Mouse (Mus musculus) myocyte (in vitro differentiated cells): ENCODE data around the gene Klf9.

Experiments used
- CEBPB ChIP-seq: IDR thresholded peaks from 2 replicates; pipeline ENCODE4 v1.6.1; 2011; ENCODE audit warnings: mild to moderate bottlenecking, moderate library complexity; ENCODE audit not compliant: poor library complexity, insufficient read depth, severe bottlenecking
- E2F4 ChIP-seq: IDR thresholded peaks from one replicate; pipeline ENCODE4 v1.6.1; 2011; ENCODE audit warnings: mild to moderate bottlenecking, control low read depth, moderate library complexity; ENCODE audit not compliant: insufficient read depth
- MAX ChIP-seq: IDR thresholded peaks from one replicate; pipeline ENCODE4 v1.6.1; 2011; ENCODE audit warnings: low read depth, mild to moderate bottlenecking, control low read depth
- MYOD1 ChIP-seq, 3 experiments: IDR thresholded peaks; one replicate each; pipeline ENCODE4 v1.6.1; 2011; ENCODE audit warnings: control low read depth in 2 of 3, low read depth in 2 of 3, mild to moderate bottlenecking in 2 of 3, moderate library complexity in 1 of 3; ENCODE audit not compliant: insufficient read length in 2 of 3, control insufficient read depth in 1 of 3
- MYOG ChIP-seq, 3 experiments: IDR thresholded peaks; one replicate each; pipeline ENCODE4 v1.6.1; 2011; ENCODE audit warnings: control low read depth in 2 of 3, low read depth in 2 of 3, mild to moderate bottlenecking in 2 of 3; ENCODE audit not compliant: insufficient read length in 2 of 3, control insufficient read depth in 1 of 3, insufficient read depth in 1 of 3
- POLR2A ChIP-seq: IDR thresholded peaks from one replicate; pipeline ENCODE4 v1.6.1; 2011; ENCODE audit warnings: low read depth, mild to moderate bottlenecking, control low read depth, moderate library complexity; ENCODE audit not compliant: insufficient read length
- POLR2AphosphoS2 ChIP-seq: IDR thresholded peaks from one replicate; pipeline ENCODE4 v1.6.1; 2011; ENCODE audit warnings: low read depth, control low read depth; ENCODE audit not compliant: insufficient read length
- REST ChIP-seq: IDR thresholded peaks from one replicate; pipeline ENCODE4 v1.6.1; 2011; ENCODE audit warnings: mild to moderate bottlenecking, control low read depth, moderate library complexity; ENCODE audit not compliant: insufficient read depth, insufficient read length
- SRF ChIP-seq: IDR thresholded peaks from one replicate; pipeline ENCODE4 v1.6.1; 2011; ENCODE audit warnings: low read depth; ENCODE audit not compliant: control insufficient read depth, insufficient read length
- TCF12 ChIP-seq: IDR thresholded peaks from one replicate; pipeline ENCODE4 v1.6.1; 2011; ENCODE audit warnings: mild to moderate bottlenecking, control low read depth; ENCODE audit not compliant: poor library complexity, insufficient read depth, severe bottlenecking
- TCF3 ChIP-seq: IDR thresholded peaks from one replicate; pipeline ENCODE4 v1.6.1; 2011; ENCODE audit warnings: low read depth, control low read depth; ENCODE audit not compliant: insufficient read length
- USF1 ChIP-seq: IDR thresholded peaks from one replicate; pipeline ENCODE4 v1.6.1; 2011; ENCODE audit warnings: low read depth, mild to moderate bottlenecking, control low read depth, moderate library complexity

GRCm38 (mm10) chr19:23163361-23163760, 22.3 kb downstream of the Klf9 start:
- TF ChIP-seq POLR2A = no peak
- TF ChIP-seq POLR2AphosphoS2 = no peak
- TF ChIP-seq CEBPB = no peak
- TF ChIP-seq USF1 = no peak
- TF ChIP-seq TCF12 = no peak
- TF ChIP-seq MAX = no peak
- TF ChIP-seq E2F4 = no peak
- TF ChIP-seq SRF = no peak
- no peak for TF ChIP-seq MYOG (IDR thresholded peaks at IDR 0.05; ENCODE audit: control insufficient read depth in 1 of 3, insufficient read depth in 1 of 3, insufficient read length in 2 of 3, low read depth in 2 of 3)
- TF ChIP-seq TCF3 = no peak
- TF ChIP-seq MYOD1 (IDR thresholded peaks at IDR 0.05; ENCODE audit: control insufficient read depth in 1 of 3, insufficient read length in 2 of 3, low read depth in 2 of 3) = no peak
- no peak for TF ChIP-seq REST
